Mouse (Mus musculus): ENCODE results near the gene Syt9.

Gene Syt9

DNA sequence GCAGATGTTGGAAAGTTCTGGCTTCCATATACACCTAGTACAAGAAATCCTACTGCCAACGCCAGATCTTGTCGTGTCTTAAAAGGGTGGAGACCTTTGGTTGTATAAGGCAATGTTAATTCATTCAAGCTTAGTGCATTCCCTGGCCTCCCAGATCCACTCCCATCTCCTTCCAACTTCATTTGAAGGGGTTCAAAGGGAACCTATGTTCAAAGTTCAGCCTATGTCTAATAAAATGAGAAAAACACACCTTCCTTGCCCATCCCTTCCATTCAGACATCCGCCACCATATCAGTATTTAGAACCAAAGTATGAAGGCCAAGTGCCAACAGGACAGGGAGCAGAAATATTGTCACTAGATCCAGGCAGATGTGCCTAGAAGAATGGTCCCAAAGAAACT is 177.3 kb downstream of the Syt9 start:
- DNase-seq, result no peak

DNA sequence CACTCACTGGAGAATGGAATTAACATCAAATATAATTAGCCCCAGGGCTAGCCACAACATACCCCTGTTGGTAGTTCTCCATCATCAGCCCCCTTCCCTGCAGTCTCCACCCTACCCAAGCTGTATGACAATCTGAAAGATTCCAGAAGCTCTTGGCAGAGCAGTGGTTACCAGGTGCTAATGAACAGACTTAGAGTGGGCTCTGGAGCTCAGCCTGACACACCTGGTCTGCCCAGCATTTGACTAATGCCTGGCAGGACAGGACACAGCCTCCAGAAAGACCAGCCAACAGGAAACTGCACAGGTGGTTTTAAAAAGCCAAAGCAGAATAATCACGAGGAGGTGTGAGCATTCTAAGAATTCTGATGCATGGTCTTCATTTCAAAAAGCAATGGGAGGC is 182.9 kb downstream of the Syt9 start:
- no peak for DNase-seq

DNA sequence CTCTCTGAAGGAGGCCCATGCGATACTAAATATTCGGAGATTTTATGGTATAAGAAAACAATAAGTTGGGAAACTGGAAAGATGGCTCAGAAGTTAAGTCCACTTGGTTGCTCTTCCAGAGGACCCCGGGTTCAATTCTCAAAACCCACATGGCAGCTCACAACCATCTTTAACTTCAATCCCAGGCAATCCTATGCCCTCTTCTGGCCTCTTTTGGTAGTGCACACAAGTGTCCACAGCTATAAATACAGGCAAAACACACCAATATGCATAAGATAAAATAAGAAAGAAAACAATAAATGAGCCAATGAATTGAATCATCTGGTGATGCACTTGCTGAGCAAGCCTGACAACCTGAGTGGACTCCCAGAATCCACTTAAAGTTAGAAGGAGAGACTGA is 185.4 kb downstream of the Syt9 start:
- no peak for DNase-seq

DNA sequence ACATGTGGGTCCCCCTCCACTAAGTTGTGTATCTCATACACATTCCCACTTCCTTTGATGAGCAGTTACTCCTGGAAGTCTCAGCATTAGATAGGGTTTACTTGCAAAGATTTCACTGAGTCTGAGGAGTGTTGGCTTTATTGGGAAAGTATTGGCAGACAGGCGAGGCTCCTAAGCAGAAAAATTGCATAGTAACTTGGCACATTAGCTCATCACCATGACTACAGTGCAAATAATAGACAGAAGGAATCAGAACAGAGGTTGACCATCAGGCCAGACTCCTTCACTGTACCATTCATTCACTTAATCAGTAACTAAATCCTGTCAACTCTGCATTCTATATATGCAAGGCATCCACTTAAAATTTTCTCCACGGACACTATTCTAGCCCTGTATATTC is 190.1 kb downstream of the Syt9 start:
- DNase-seq, result no peak

DNA sequence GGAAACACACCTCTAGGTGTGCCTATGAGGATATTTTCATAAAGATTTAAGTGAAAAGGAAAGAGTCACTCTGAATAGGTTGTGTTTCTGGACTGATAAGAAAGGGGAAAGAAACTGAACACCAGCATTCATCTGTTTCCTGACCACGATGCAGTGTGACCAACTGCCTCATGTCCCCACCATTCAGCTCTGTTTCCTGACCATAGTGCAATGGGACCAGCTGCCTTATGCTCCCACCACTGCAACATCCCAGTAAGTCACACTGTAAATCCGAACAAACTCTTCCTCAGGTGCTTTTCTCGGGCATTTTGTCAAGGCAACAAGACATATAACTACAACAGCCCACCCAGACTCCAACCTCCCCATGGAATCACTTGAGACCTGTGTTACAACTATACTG is 191.1 kb downstream of the Syt9 start:
- DNase-seq, result no peak

DNA sequence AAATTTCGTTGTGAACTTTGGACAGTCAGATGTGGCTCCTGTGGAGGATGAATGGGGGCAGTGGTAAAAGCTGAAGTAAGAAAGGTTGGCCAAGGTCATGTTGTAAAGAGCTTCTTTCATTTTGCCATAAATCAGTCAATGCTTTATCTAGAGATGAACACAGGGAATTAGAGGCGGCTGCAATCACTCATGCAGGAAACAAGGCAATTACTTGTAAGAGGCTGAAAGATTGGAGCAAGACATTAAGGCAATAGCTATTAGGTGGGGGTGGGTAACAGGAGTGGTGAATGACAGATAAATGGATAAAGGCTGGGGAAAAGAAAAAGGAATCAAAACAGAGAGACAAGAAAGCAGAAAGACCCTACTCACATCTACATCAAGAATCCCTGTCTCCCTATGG is 193.2 kb downstream of the Syt9 start:
- no peak for DNase-seq

DNA sequence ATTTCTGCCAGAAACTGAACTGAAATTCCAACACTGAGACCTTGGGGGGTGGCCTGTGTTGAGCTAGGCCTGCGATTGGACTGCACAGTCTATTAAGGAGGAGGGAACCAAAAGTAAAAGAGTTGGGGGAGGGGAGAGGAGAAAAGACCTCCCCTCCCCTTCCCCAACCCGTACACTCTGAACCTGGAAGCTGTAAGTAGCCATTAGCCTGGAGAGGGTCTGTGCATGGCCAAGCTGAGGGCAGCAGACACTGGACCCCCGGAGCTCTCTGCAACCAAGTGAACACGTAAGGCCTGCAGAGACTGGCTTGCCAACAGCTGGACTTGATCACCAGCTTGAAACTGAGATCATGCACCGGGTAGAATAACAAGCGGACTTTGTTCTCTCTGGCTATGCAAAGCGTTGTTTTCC is 196.7 kb downstream of the Syt9 start, which contains the start of gene Olfml1:
Olfml1 (plus strand) TSS at position 186 of the 411 bp plus-strand sequence.
- peak; percentile 38 to 65 for DNase-seq

DNA sequence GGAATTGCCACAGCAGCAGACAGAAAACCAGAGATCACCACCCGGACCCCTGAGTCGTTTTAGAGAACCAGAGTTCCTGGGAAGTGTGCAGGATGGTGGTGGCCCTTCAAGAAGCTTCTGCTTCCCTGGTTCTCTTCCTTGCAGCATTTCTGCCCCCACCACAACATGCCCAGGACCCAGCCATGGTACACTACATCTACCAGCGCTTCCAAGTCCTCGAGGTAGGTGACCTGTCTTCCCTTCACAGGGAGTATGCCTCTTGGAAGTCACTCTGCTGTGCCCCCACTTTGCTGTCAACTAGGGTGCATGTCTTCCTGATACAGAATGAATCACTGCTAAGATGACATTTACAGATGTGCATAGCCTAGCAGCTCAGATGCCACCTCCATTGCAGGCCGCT is 197.1 kb downstream of the Syt9 start:
- DNase-seq, result no peak

DNA sequence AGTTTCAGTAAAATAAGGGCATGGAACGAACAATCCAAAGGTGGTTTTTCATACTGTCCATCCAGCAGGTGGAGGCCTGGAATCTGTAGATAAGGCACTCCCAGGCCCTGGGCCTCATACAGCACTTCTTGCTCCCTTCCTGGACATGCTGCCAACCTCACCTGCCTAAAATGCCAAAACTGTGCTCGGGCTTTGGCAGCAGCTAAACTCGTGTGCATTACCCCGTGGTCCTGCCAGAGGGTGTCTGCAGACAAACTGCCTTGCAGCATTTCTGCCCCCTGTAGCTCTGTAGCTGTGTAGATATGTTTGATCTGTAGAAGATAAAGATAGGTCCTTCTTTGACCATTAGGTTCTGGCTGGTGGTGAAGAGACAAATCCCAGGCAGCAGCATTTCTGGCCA is 198.4 kb downstream of the Syt9 start:
- no peak for DNase-seq

DNA sequence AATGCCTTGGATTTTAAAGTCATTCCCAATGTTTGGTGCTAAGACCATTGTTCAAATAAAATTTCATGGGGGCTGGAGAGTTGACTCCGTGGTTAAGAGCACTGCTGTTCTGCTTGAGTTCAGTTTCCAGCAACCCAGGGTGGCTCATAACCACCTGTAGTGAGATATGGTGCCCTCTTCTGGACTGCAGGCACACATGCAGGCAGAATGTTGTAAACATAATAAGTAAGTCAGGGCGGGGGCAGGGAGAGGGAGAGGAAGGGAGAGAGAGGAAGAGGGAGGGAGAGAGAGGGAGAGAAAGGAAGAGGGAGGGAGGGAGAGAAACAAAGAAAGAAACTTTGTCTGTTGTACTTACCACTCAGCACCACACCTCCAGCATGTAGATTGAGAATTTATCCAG is 203.3 kb downstream of the Syt9 start:
- DNase-seq, result no peak

DNA sequence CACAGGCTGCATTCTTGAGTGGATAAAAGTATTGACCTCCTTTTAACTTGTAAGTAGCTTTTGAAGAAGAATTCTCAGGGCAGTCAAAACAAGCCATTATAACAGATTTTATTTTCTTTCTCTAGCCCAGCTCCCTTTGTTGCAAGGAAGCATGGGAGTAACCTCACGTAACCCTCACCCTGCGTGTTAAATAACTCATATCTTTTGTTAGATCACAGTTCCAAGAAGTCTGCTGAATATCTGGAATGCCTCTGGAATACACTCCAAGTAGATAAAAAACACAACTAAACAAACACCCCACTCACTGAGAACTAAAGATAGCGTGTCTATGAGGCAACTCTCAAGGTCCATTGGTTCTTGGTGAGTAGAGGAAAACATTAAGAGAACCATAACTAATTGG is 203.7 kb downstream of the Syt9 start:
- DNase-seq, result no peak

DNA sequence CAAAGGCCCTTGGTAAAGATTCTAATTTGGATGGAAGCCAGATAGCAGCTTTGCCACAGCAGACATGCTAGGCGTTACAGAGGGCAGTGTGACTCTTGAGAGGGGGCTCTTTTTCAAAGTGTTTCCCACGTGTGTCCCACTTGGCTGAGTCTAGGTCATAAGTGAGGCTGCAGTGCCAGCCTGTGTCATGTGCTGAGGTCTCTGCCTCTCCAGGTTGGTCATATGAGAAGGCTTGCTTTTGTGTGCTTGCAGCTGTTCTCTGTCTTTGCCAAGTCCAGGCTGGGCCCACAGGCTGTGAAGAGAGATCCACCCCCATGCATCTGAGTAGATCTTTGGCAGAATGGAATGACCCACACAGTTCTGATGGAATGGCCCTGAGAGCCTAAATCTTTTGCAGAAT is 222.1 kb downstream of the Syt9 start:
- DNase-seq, result no peak

DNA sequence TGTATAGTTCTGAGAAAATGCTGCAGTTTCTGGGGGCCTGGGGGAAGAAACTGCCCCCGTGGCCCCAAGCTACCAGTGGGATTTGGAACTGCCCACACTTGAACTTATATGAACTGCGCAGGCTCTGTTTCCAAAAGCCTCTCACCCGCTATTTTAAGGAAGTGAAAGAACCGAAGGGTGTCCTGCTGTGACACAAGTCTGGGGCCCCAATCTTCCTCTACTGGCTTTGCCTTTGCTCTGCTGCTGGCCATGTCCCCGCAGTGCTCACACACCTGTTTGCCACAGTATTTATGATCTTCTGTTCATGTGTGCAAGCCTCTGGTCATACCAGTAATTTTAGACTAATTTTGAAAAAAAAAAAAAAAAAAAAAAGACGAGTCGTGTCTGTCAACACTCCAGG is 223.4 kb downstream of the Syt9 start:
- peak; percentile 25 to 35 for DNase-seq

DNA sequence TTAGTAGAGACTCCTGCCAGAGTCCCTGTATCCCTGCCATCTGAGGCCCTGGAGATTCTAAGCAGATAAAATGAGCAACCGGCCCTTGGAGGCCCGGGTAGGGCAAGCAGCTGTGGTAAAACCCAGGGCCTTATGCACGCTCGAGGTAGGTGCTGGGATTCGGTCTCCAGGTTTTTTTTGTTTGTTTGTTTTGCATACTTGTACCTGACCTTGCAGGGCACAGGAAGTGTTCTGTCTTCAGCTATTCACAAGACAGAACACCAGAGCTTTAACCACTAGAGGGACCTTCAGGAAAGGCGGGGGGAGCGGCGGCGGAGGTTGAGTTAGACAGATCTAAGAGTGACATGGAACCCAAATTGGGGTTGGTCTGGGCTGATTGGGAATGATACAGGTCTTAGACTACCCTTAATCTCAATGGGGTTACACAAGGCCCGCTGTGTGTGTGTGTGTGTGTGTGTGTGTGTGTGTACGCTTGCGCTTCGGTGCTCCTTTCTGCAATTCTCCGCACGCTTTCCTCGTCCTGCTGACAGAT is 223.9 kb downstream of the Syt9 start:
- peak; percentile 67 for DNase-seq

DNA sequence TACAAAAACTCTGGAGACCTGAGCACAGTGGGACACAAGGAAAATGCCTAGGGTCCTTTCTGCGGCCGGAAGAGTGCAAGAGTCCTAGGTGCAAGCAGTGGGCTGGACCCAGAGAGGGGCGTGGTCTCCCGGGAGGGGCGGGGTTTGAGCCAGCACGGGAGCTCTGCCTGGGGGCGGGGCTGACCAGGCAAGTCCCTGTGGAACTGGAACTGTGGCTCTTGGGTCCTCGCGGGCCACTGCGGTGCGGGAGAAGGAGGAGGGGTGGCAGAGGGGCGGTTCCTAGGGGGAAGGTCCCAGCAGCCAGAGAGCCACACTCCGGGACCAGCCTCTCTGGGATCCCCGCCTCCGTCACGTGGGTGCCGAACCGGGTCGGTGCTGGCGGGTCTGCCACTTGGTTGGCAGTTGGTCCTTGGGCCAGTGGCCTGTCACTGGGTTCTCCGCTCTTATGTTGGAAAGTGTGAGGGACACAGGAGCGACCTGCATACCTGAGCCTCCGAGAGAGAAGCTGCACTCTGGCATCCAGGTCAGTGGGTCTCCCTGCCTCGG is 224.4 kb downstream of the Syt9 start, which contains the start of gene Ppfibp2:
Ppfibp2 (plus strand) TSS at position 351 of the 546 bp plus-strand sequence.
- DNase-seq, result peak; percentile 96

DNA sequence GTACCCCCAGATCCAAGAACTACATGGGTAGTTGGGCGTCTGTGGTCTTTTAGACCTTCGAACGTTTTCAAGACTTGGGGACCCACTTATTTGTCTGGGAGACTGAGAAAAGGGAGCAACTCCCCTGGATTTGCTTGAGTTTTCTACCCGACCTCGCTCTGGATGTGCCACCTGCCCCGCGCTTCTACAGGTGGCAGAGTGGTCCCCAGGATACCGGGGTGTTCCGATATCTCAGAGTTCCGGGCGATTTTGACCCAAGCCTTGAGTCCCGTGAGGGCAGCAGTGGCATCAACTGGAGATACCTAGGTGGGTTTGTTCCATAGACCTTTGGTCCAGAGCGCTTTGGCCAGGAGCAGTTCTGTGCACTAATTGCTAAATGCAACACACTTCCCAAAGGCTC is 224.9 kb downstream of the Syt9 start:
- no peak for DNase-seq

DNA sequence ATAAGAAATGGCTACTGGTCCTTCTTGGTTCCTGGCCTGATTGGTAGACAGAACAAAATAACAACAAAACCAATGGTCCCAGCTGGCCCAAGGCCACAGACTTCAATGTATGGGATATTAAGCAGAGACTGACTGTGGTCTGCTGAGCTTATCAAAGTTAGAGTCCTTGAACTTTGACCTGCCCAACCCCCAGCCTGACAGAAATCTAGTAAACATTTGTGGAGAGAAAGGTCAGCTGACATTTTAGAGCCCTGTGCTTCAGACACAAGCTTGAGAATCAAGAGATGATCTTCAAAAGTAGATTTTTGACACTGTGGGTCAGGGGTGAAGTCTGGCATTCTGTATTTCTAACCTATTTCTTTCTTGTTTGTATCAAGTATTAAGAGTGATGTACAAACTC is 226.2 kb downstream of the Syt9 start:
- DNase-seq, result no peak

DNA sequence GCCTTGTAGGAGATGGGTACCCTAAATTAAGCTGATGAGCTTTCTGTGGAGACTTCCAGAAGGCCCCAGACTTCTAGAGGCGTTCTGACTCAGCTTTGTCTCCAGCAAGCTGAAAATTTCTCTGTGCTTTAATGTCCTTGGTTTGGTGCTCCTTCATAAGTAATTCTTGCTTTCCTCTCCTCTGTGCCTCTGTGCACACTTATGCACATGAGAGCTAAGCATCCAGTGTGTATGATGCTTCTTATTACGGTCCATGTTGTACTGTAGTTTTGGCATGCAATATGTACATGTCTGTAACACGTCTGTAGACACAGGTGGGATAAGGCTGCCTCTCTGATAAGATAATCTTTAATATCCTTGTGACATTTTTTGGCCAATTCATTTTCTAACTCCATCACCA is 227.4 kb downstream of the Syt9 start:
- no peak for DNase-seq
